Mouse (Mus musculus): ENCODE measurements around the gene 9930104L06Rik.

GRCm38 (mm10) chr4:124898428-124898827 lies 38.4 kb upstream of the 9930104L06Rik start:
- TF ChIP-seq CTCF (IDR thresholded peaks at IDR 0.05; ENCODE audit: control insufficient read depth, insufficient read depth, insufficient read length) (no peak), MAX (IDR thresholded peaks at IDR 0.05) (no peak), MYOD1 (IDR thresholded peaks at IDR 0.05; ENCODE audit: control insufficient read depth, insufficient read length, low read depth) (no peak), MYOG (IDR thresholded peaks at IDR 0.05; ENCODE audit: control insufficient read depth, extremely low read depth, insufficient read length) (no peak)

Measured in C2C12 (cell line).